Mouse (Mus musculus) Muller cell, postnatal 12 days (primary cell): ENCODE data around the gene Unc119b.
"Not testable (repeated sequence)": the region's sequence is repeated elsewhere in the genome, so short reads cannot be mapped to it uniquely, and the experiment has no call there.

ENCODE experiments used
- DNase-seq: peaks from one replicate; pipeline ENCODE4 v3.0.0-alpha.2; 2015; ENCODE audit errors: inconsistent ontology term

The Unc119b gene

DNA sequence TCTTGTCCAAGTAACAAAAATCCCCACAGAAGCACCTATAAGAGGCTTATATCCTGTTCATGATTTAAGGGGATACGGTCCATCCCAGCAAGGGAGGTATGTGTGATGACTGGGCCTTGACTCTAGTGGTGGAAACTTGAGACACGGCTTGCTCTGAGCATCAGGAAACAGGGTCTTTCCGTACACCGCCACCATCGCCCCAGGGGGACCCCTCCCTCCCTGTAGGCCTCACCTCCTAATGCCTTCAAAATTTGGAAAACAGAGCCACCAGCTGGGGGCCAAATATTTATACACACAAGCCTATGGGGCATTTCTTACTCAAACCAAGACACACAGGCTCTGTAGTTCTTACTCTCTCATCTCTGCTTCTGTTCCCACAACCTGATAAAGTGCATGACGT lies 43.0 kb downstream of the Unc119b start:
- no peak for DNase-seq

DNA sequence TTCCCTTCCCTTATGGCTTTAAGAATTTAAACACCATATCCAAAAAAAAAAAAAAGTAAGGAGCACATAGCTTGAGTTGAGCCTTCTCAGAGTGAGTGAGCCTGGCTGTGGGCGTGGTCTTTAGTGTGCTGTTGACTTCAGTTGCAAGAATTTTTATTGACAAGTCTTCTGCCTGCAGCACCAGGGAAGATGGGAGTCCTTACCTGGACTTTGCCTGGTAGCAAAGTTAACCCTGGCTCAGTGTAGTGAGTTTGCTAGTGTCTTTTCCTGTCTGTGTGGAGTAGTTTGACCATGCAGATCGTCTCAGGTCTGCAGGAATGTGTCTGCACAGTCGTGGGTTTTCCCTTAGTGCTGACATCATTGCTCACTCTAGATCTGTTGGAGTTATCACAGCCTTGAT lies 43.8 kb downstream of the Unc119b start:
- DNase-seq = no peak

DNA sequence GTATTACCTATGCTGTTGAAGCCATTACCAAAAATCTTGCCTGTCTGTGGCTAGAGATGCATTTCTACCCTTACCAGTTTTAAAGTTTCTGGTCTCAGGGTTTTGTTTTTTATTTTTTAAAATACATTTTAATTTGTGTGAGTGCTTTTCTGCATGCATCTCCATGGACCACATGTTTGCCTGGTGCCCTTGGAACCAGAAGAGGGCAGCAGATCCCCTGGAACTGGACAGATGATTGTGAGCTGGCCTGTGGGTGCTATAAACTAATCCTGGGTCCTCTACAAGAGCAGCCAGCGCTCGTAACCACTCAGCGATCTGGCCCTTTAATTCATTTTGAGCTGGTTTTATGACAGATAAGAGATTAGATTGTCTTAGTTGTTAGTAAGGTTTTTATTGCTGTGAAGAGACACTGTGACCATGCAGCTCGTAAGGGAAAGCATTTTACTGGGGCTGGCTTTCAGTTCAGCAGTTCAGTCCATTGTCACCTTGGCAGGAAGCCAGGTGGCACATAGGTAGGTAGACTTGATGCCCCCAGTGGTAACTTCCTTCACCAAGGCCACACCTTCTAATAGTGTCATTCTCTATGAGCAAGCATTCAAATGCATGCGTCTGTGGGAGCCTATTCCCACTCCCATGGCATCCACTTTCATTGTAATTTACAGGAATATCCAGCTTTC lies 45.0 kb downstream of the Unc119b start:
- no peak for DNase-seq

DNA sequence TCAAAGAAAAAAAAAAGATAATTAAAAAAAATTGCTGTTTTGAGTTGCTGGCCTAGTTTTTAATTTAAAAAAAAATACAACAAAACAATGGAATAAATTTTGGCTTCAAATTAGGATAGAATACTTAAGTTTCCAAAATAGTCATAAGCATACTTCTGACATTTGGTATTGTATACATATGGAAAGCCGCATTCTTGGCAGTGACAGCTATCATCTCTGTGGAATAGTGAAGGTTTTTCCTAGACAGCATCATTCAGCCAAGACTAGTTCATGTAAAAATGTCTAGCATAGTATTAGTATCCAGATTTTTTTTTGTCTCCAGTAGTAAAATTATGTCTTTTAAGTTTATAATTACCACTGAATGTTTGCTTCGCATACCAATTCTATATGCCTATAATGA lies 49.1 kb downstream of the Unc119b start:
- no peak for DNase-seq

DNA sequence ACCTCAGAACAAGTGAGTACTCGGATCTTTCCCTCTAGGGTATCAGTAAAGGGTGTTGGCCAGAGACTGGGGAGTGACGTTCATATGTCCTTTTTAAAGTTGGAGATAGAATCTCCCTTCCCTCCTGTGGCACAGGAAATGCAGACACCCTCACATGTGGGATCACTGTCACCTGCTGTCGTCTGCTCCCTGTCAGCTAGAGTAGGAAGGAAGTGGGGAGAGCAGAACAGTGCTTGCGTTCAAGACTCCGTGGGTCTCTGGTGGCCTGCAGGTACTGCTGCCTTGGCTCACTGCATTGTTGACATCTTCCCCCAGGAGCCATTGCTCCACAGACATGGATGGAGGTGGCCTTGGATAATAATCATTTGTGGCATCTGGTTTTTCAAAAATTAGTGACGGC lies 51.3 kb downstream of the Unc119b start:
- DNase-seq = no peak

DNA sequence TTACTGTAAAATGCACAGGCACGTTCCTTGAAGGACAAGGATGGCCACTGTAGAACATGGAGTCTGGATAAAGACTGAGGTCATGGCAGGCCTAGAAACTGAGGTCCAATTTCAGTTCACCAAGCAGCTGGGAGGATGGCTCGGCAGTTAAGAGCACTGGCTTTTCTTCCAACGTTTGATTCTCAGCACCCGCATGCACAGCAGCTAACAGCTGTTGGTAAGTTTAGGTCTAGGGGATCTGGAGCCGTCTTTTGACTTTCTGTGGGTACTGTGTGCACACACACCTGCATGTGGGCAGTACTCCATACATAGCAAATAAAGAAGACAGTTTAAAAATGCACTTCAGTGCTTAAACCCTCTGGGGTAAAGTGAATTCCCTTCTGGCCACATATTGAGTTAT lies 53.1 kb downstream of the Unc119b start:
- DNase-seq = no peak

DNA sequence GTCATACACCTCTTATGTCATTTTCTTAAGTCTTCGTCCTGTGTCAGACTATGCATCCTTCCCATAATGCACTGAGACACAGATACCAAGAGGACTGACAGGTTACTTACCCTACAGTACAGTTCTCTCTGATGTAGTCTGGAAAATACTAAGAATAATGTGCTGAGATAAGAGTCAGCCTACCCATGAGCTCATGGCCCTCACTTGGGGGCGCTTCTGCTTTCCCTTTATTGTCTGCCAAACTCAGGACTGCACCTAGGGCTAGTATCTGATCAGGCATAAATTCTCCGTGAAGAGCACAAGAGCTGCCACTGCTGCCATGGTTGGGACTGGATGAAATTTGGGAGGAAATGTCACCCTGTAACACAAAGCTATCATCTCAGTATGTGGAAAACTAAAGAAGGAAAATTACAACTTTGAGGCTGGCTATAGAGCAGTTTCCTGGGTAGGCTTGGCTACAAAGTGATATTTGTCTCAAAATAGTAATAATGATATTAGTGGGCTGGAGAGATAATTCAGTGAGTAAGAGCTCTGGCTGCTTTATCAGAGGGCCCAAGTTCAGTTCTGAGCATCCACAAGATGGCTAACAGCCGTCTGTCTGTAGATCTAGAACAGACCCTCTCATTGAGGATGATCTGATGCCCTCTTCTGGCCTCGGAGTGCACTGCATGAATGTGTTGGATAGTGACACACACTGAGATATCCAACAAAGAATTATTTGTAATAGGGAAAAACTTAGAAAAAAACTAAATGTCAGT lies 58.5 kb downstream of the Unc119b start:
- peak; percentile 11 for DNase-seq

DNA sequence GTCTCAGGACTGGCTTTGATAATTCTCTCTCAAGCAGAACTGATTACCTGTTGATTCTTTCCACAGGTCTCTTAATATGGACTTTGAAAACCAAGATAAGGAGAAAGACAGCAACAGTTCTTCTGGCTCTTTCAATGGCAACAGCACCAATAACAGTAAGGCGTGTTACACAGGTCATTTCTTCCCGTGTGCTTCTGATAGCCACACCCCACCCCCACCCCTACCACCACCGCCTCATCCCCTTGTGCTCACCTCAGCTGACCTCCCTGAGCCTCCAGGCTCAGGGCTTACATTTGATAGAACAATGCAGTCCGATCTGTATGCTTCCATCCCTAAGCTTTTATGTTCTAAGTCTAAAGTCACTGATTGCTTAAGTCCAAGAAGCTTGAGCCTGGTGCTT lies 60.0 kb downstream of the Unc119b start:
- DNase-seq = no peak

DNA sequence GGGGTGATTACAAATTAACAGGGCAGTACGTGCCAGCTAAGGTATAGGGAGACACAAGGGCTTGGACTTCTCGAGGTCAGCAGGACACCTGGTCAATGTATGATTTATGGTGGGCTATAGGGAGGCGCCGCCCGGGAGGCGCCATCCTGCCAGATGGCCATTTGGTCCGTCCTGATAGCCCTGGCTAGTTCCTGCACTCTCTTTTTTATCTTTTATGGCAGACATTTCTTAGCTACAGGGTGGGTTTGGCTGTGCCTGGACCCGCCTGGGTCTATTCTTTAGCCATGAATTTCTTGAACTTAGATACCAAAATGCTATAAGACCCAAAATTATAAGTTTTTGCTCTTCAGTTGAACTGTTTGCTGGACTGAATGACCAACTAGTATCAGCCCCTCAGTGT lies 61.5 kb downstream of the Unc119b start:
- DNase-seq = not testable (repeated sequence)
